Mouse (Mus musculus) thymus, adult 2 months (tissue): Measurements from ENCODE around the gene Trim71.

ENCODE experiments used
- CTCF ChIP-seq: fragments of 200-500 bp; IDR thresholded peaks from 2 replicates; pipeline ENCODE4 v1.5.1; 2012; ENCODE audit warnings: mild to moderate bottlenecking, control low read depth, low read length, moderate library complexity, borderline replicate concordance; ENCODE audit not compliant: control insufficient read depth, poor library complexity, insufficient read depth; ENCODE audit errors: extremely low read depth
- POLR2A ChIP-seq: fragments of 200-500 bp; IDR thresholded peaks from 2 replicates; pipeline ENCODE4 v1.6.1; 2012; ENCODE audit warnings: mild to moderate bottlenecking, low read length, control low read depth, moderate library complexity; ENCODE audit not compliant: control insufficient read depth, poor library complexity, insufficient read depth; ENCODE audit errors: extremely low read depth

- TF ChIP-seq CTCF (no peak), POLR2A (no peak)
Measured at GRCm38 (mm10) chr9:114522501-114522900, 41.7 kb downstream of the Trim71 start.
